Mouse (Mus musculus) forebrain, embryonic 15.5 days (tissue): Measurements from ENCODE around the gene Olfr658. TPM values are rescaled to one million over a fixed set of nuclear protein-coding genes. Genes with fewer than 3 reads are reported as not detected.

ENCODE experiments used
- ATAC-seq: fragments of 200-750 bp; cut with Nextera tagmentation; replicated peaks from 2 replicates; pipeline ENCODE4 v1.8.0; 2017; ENCODE audit warnings: mild to moderate bottlenecking, moderate TSS enrichment, moderate library complexity
- H3K27ac ChIP-seq: fragments of 300-500 bp; sonication (generic); replicated peaks from 2 replicates; pipeline ENCODE4 v1.5.1; 2015; ENCODE audit warnings: mild to moderate bottlenecking, inconsistent platforms
- H3K27me3 ChIP-seq: fragments of 300-500 bp; sonication (generic); 2 replicates; pipeline ENCODE4 v1.6.1; 2015; ENCODE audit warnings: inconsistent platforms
- H3K36me3 ChIP-seq: fragments of 300-500 bp; sonication (generic); 2 replicates; pipeline ENCODE4 v1.6.1; 2015; ENCODE audit warnings: mild to moderate bottlenecking, inconsistent platforms
- H3K4me1 ChIP-seq: fragments of 300-500 bp; sonication (generic); 2 replicates; pipeline ENCODE4 v1.6.1; 2015; ENCODE audit warnings: inconsistent platforms
- H3K4me2 ChIP-seq: fragments of 300-500 bp; sonication (generic); replicated peaks from 2 replicates; pipeline ENCODE4 v1.6.1; 2015; ENCODE audit warnings: mild to moderate bottlenecking, inconsistent platforms
- H3K4me3 ChIP-seq: fragments of 300-500 bp; sonication (generic); 2 replicates; pipeline ENCODE4 v1.5.1; 2015; ENCODE audit warnings: mild to moderate bottlenecking, inconsistent platforms
- H3K9ac ChIP-seq: fragments of 300-500 bp; sonication (generic); replicated peaks from 2 replicates; pipeline ENCODE4 v1.6.1; 2015; ENCODE audit warnings: mild to moderate bottlenecking, inconsistent platforms
- H3K9me3 ChIP-seq: fragments of 300-500 bp; sonication (generic); 2 replicates; pipeline ENCODE4 v1.6.1; 2016; ENCODE audit warnings: inconsistent platforms
- WGBS: fragments of 180-500 bp; shearing (Covaris S2); methylation state at CpG from one replicate; pipeline ENCODE4 v1.1.7; 2015; ENCODE audit warnings: mixed read lengths; 5-methylcytosine and 5-hydroxymethylcytosine counted together
- polyA plus RNA-seq: library from polyadenylated mRNA; unstranded; fragments of >200 nt; fragmentation: Nextera tagmentation; extraction: Ambion mirVana; gene quantifications from 2 replicates; pipeline ENCODE4 v1.2.1, GENCODE M21; 2015

Olfr658 gene
- polyA plus RNA-seq: 0.08 TPM in 1 of 2 replicates, not detected in the other

GRCm38 (mm10) chr7:104646841-104647482 lies at the start of gene Olfr658:
TSS of gene Olfr658 (minus strand) at chr7:104647305.
- H3K9me3 ChIP-seq: no peaks in the 10 kb centered on the region
- no peak within 1 kb of the TSS for H3K27ac ChIP-seq
- H3K9ac ChIP-seq: no peak within 1 kb of the TSS
- 34% methylated on average over 21 of the region's 22 CpGs for WGBS
- H3K4me1 ChIP-seq: no peaks in the 10 kb centered on the region
- ATAC-seq: peak; percentile 95
- H3K27me3 ChIP-seq: no peaks in the 10 kb centered on the region
- peak within 1 kb of the TSS; percentile 31 for H3K4me3 ChIP-seq
- H3K4me2 ChIP-seq: peak within 1 kb of the TSS; percentile 45
- no peaks in the 10 kb centered on the region for H3K36me3 ChIP-seq

GRCm38 (mm10) chr7:104686201-104686600 lies 39.1 kb upstream of the Olfr658 start, which contains the start of gene Olfr661:
TSS of gene Olfr661 (plus strand) at chr7:104686501.
- H3K27ac ChIP-seq: no peak within 1 kb of the TSS
- ATAC-seq: no peak
- no peak within 1 kb of the TSS for H3K9ac ChIP-seq
- H3K9me3 ChIP-seq: no peaks in the 10 kb centered on the region
- no peaks in the 10 kb centered on the region for H3K27me3 ChIP-seq
- 99% methylated on average over 2 of the region's 2 CpGs for WGBS
- no peaks in the 10 kb centered on the region for H3K36me3 ChIP-seq
- H3K4me1 ChIP-seq: no peaks in the 10 kb centered on the region
- no peak within 1 kb of the TSS for H3K4me2 ChIP-seq
- no peak within 1 kb of the TSS for H3K4me3 ChIP-seq

GRCm38 (mm10) chr7:104666453-104666852 lies 19.3 kb upstream of the Olfr658 start, which contains the start of gene Olfr659:
TSS of gene Olfr659 (plus strand) at chr7:104666753.
- no peaks in the 10 kb centered on the region for H3K36me3 ChIP-seq
- H3K9me3 ChIP-seq: no peaks in the 10 kb centered on the region
- ATAC-seq: no peak
- H3K4me3 ChIP-seq: no peak within 1 kb of the TSS
- WGBS: 92% methylated on average over 3 of the region's 3 CpGs
- H3K27ac ChIP-seq: no peak within 1 kb of the TSS
- no peaks in the 10 kb centered on the region for H3K27me3 ChIP-seq
- H3K4me1 ChIP-seq: no peaks in the 10 kb centered on the region
- no peak within 1 kb of the TSS for H3K4me2 ChIP-seq
- H3K9ac ChIP-seq: no peak within 1 kb of the TSS

GRCm38 (mm10) chr7:104624494-104624893 lies 22.6 kb downstream of the Olfr658 start, which contains the start of gene Olfr657:
TSS of gene Olfr657 (plus strand) at chr7:104624794.
- H3K4me3 ChIP-seq: no peak within 1 kb of the TSS
- H3K4me2 ChIP-seq: no peak within 1 kb of the TSS
- no peaks in the 10 kb centered on the region for H3K4me1 ChIP-seq
- H3K27me3 ChIP-seq: no peaks in the 10 kb centered on the region
- no peak within 1 kb of the TSS for H3K27ac ChIP-seq
- no peak within 1 kb of the TSS for H3K9ac ChIP-seq
- H3K36me3 ChIP-seq: no peaks in the 10 kb centered on the region
- no peak for ATAC-seq
- H3K9me3 ChIP-seq: no peaks in the 10 kb centered on the region

- Histone ChIP-seq H3K27ac (no peak within 1 kb of the TSS), H3K9ac (no peak within 1 kb of the TSS), H3K9me3 (no peaks in the 10 kb centered on the region), H3K4me1 (no peaks in the 10 kb centered on the region), H3K4me3 (no peak within 1 kb of the TSS), H3K36me3 (no peaks in the 10 kb centered on the region), H3K27me3 (no peaks in the 10 kb centered on the region), H3K4me2 (no peak within 1 kb of the TSS)
- WGBS: 75% methylated on average over 4 of the region's 4 CpGs
- no peak for ATAC-seq
Measured at GRCm38 (mm10) chr7:104613655-104614054, 33.5 kb downstream of the Olfr658 start, which contains the start of gene Olfr656. TSS of gene Olfr656 (plus strand) at chr7:104613955.

- Histone ChIP-seq H3K4me3 (no peak overlapping the region), H3K4me2 (no peak overlapping the region), H3K27me3 (no peaks in the 10 kb centered on the region), H3K9ac (no peak overlapping the region), H3K4me1 (no peaks in the 10 kb centered on the region), H3K27ac (no peak overlapping the region), H3K36me3 (no peaks in the 10 kb centered on the region), H3K9me3 (no peaks in the 10 kb centered on the region)
- no peak for ATAC-seq
Measured at GRCm38 (mm10) chr7:104604727-104605126, 42.4 kb downstream of the Olfr658 start.

GRCm38 (mm10) chr7:104603173-104603572 lies 43.9 kb downstream of the Olfr658 start:
- Histone ChIP-seq H3K27me3 (no peaks in the 10 kb centered on the region), H3K27ac (no peak overlapping the region), H3K4me2 (no peak overlapping the region), H3K9me3 (no peaks in the 10 kb centered on the region), H3K36me3 (no peaks in the 10 kb centered on the region), H3K4me1 (no peaks in the 10 kb centered on the region), H3K4me3 (no peak overlapping the region), H3K9ac (no peak overlapping the region)
- 7% methylated on average over 3 of the region's 3 CpGs for WGBS
- ATAC-seq: no peak

- Histone ChIP-seq H3K9me3 (no peaks in the 10 kb centered on the region), H3K27ac (no peak within 1 kb of the TSS), H3K36me3 (no peaks in the 10 kb centered on the region), H3K9ac (no peak within 1 kb of the TSS), H3K27me3 (no peaks in the 10 kb centered on the region), H3K4me2 (no peak within 1 kb of the TSS), H3K4me1 (no peaks in the 10 kb centered on the region), H3K4me3 (no peak within 1 kb of the TSS)
- WGBS: 91% methylated on average over 2 of the region's 2 CpGs
- ATAC-seq: no peak
Measured at GRCm38 (mm10) chr7:104601679-104602078, 45.4 kb downstream of the Olfr658 start, which contains the start of gene Olfr655. TSS of gene Olfr655 (minus strand) at chr7:104601779.

Other genes with a start within 250 kb of the Olfr658 start
- gene Trim30c, start 246.5 kb downstream of the Olfr658 start, polyA plus RNA-seq: not detected in 2 replicates
- gene Trim30a, start 182.1 kb downstream of the Olfr658 start, polyA plus RNA-seq: 0.41 and 0.43 TPM in 2 replicates
- 0.14 and 0.28 TPM in 2 replicates for gene Trim30d, start 139.5 kb downstream of the Olfr658 start, polyA plus RNA-seq
- gene Olfr651, start 97.2 kb downstream of the Olfr658 start, polyA plus RNA-seq: not detected in 2 replicates
- not detected in 2 replicates for gene Olfr652, start 86.4 kb downstream of the Olfr658 start, polyA plus RNA-seq
- gene Olfr653, start 70.0 kb downstream of the Olfr658 start, polyA plus RNA-seq: not detected in 2 replicates
- not detected in 2 replicates for gene Olfr654, start 60.3 kb downstream of the Olfr658 start, polyA plus RNA-seq
- 0.15 TPM in 1 of 2 replicates, not detected in the other for gene Olfr655, start 45.5 kb downstream of the Olfr658 start, polyA plus RNA-seq
- gene Olfr656, start 33.4 kb downstream of the Olfr658 start, polyA plus RNA-seq: not detected in 2 replicates
- not detected in 2 replicates for gene Olfr657, start 22.5 kb downstream of the Olfr658 start, polyA plus RNA-seq
- gene Olfr659, start 19.4 kb upstream of the Olfr658 start, polyA plus RNA-seq: not detected in 2 replicates
- not detected in 2 replicates for gene Olfr661, start 39.2 kb upstream of the Olfr658 start, polyA plus RNA-seq
- gene Usp17le, start 130.2 kb upstream of the Olfr658 start, polyA plus RNA-seq: not detected in 2 replicates
- gene Usp17lb, start 195.3 kb upstream of the Olfr658 start, polyA plus RNA-seq: not detected in 2 replicates
- gene Usp17la, start 209.7 kb upstream of the Olfr658 start, polyA plus RNA-seq: not detected in 2 replicates
- not detected in 2 replicates for gene Olfr665, start 230.7 kb upstream of the Olfr658 start, polyA plus RNA-seq
- gene Olfr666, start 248.6 kb upstream of the Olfr658 start, polyA plus RNA-seq: not detected in 2 replicates